ENCODE assay signal across 8 mouse cellular contexts in genomic region chr13:48857246-48857932, GRCm38 (mm10). TPM values are rescaled to one million over a fixed set of nuclear protein-coding genes. Genes with fewer than 3 reads are reported as not detected.
DNase-seq lines count a peak whose midpoint lies in the region; ATAC-seq and TF ChIP-seq lines count a peak whose summit lies in the region.

No protein-coding gene starts in this region.

- H3K9ac ChIP-seq in heart, embryonic 15.5 days, result 0 out of 2 replicates have a peak overlapping the region, but pooled peaks have one; percentile 38
- peak overlapping the region; percentile 49; the same call in 1 of the 2 replicates for H3K9ac ChIP-seq in embryonic facial prominence, embryonic 13.5 days
- no peak overlapping the region for H3K9ac ChIP-seq in lung, postnatal 0 days (replicated peaks; ENCODE audit: low read depth)

- H3K27me3 ChIP-seq in heart, embryonic 15.5 days, result no peaks in the 10 kb centered on the region
- H3K27me3 ChIP-seq in embryonic facial prominence, embryonic 13.5 days, result no peaks in the 10 kb centered on the region
- no peaks in the 10 kb centered on the region for H3K27me3 ChIP-seq in lung, postnatal 0 days (replicated peaks; ENCODE audit: insufficient read depth, low read length)

- no peak for DNase-seq in heart, postnatal 36 days
- DNase-seq in A20 (ENCODE audit: low read depth, low spot score), result peak; percentile 88
- DNase-seq in lung, postnatal 0 days (ENCODE audit: low spot score), result peak; percentile 81
- no peak for DNase-seq in adrenal gland, postnatal 25 days

- WGBS in heart, embryonic 15.5 days, result 50% methylated on average over 7 of the region's 7 CpGs
- 35% methylated on average over 7 of the region's 7 CpGs for WGBS in embryonic facial prominence, embryonic 13.5 days
- 46% methylated on average over 7 of the region's 7 CpGs for WGBS in lung, postnatal 0 days

- H3K4me1 ChIP-seq in heart, embryonic 15.5 days (replicated peaks), result peaks cover 58% of the 10 kb centered on the region
- H3K4me1 ChIP-seq in embryonic facial prominence, embryonic 13.5 days, result peaks cover 77% of the 10 kb centered on the region
- H3K4me1 ChIP-seq in lung, postnatal 0 days (ENCODE audit: insufficient read depth, low read depth, low read length), result no peaks in the 10 kb centered on the region

- TF ChIP-seq EP300 in lung, postnatal 0 days (IDR thresholded peaks at IDR 0.05), result no peak

- no peak overlapping the region for H3K4me3 ChIP-seq in heart, embryonic 15.5 days
- no peak overlapping the region for H3K4me3 ChIP-seq in embryonic facial prominence, embryonic 13.5 days
- H3K4me3 ChIP-seq in lung, postnatal 0 days (ENCODE audit: low read depth, low read length), result no peak overlapping the region

- no peaks in the 10 kb centered on the region for H3K36me3 ChIP-seq in heart, embryonic 15.5 days
- H3K36me3 ChIP-seq in embryonic facial prominence, embryonic 13.5 days, result no peaks in the 10 kb centered on the region
- H3K36me3 ChIP-seq in lung, postnatal 0 days (ENCODE audit: insufficient read depth, low read length), result no peaks in the 10 kb centered on the region

- H3K4me2 ChIP-seq in heart, embryonic 15.5 days, result no peak overlapping the region
- H3K4me2 ChIP-seq in embryonic facial prominence, embryonic 13.5 days, result no peak overlapping the region
- no peak overlapping the region for H3K4me2 ChIP-seq in lung, postnatal 0 days (replicated peaks; ENCODE audit: low read depth, low read length)

- intact Hi-C loops in heart, postnatal 36 days (cut with DNase I), result no loop called here

- no peak for TF ChIP-seq CTCF in lung, postnatal 0 days (IDR thresholded peaks at IDR 0.05)

- H3K9me3 ChIP-seq in heart, embryonic 15.5 days (replicated peaks), result no peaks in the 10 kb centered on the region
- no peaks in the 10 kb centered on the region for H3K9me3 ChIP-seq in embryonic facial prominence, embryonic 13.5 days
- no peaks in the 10 kb centered on the region for H3K9me3 ChIP-seq in lung, postnatal 0 days (ENCODE audit: low read length)

- ATAC-seq in heart, embryonic 15.5 days (replicated peaks; ENCODE audit: insufficient number of reproducible peaks, insufficient read depth, low FRiP score, low read depth), result no peak
- no peak for ATAC-seq in embryonic facial prominence, embryonic 13.5 days (ENCODE audit: insufficient number of reproducible peaks, insufficient read depth, low FRiP score, low TSS enrichment, low read depth)
- peak; percentile 57 for ATAC-seq in lung, postnatal 0 days
- ATAC-seq in erythroblast, adult 5-6 weeks (replicated peaks; ENCODE audit: low FRiP score, poor library complexity, severe bottlenecking), result no peak
- ATAC-seq in granulocyte monocyte progenitor cell, adult 5-6 weeks (replicated peaks; ENCODE audit: poor library complexity, severe bottlenecking), result no peak

- peak overlapping the region; percentile 14 for H3K27ac ChIP-seq in heart, embryonic 15.5 days
- no peak overlapping the region for H3K27ac ChIP-seq in embryonic facial prominence, embryonic 13.5 days
- H3K27ac ChIP-seq in lung, postnatal 0 days (ENCODE audit: low read length), result peak overlapping the region; percentile 40; the same call in 1 of the 2 replicates

RNA-seq across cellular contexts. Expression of gene Phf2, which starts 13.5 kb away (rescaled TPM):
- 3.4 and 5.1 TPM in 2 replicates for polyA plus RNA-seq in heart, embryonic 15.5 days (2015; fragmentation: Nextera tagmentation; extraction: Ambion mirVana)
- 10 to 100 TPM; 27.5 to 28.8 TPM for total RNA-seq in heart, postnatal 36 days (2021)
- polyA plus RNA-seq in embryonic facial prominence, embryonic 13.5 days (2015; fragmentation: Nextera tagmentation; extraction: Ambion mirVana), result 11.5 and 11.6 TPM in 2 replicates
- 5.5 and 5.6 TPM in 2 replicates for polyA plus RNA-seq in lung, postnatal 0 days (2015; fragmentation: Nextera tagmentation; extraction: Ambion mirVana)
- 9.4 and 10.2 TPM in 2 replicates for total RNA-seq in erythroblast, adult 5-6 weeks (2015; ENCODE audit: low replicate concordance)
- total RNA-seq in erythroblast, adult 5-6 weeks (2017; ENCODE audit: low replicate concordance), result 3.9 and 5.6 TPM in 2 replicates
- 42.7 and 43.0 TPM in 2 replicates for total RNA-seq in adrenal gland, postnatal 25 days (2021)
- total RNA-seq in granulocyte monocyte progenitor cell, adult 5-6 weeks (2014; fragmentation: Nextera tagmentation), result 16.7 and 26.7 TPM in 2 replicates
- total RNA-seq in granulocyte monocyte progenitor cell, adult 5-6 weeks (2017), result 6.4 and 7.2 TPM in 2 replicates

Comparison
In these comparisons a context has a peak if more than half of its experiments do, and no peak if none do; other contexts are left out.
1. DNase-seq: peak in A20 (single experiment) and lung, postnatal 0 days (single experiment); none in heart, postnatal 36 days (0 of 2) and adrenal gland, postnatal 25 days (single experiment).